Comparison of ENCODE assay signal across 8 mouse cellular contexts in genomic region chr19:18548668-18549067, GRCm38 (mm10).
A peak's percentile ranks its signal among the peaks of the same experiment; 100 is the strongest.
DNase-seq lines count a peak whose midpoint lies in the region; ATAC-seq and TF ChIP-seq lines count a peak whose summit lies in the region.

No protein-coding gene starts in this region.

- WGBS in cerebellum, adult 2 months, result 10% methylated on average over 4 of the region's 4 CpGs
- 8% methylated on average over 4 of the region's 4 CpGs for WGBS in lung, adult 2 months

- no peak overlapping the region for H3K9ac ChIP-seq in ES-Bruce4 (ENCODE audit: low read depth, poor library complexity, severe bottlenecking)

- no peak for TF ChIP-seq EP300 in ES-Bruce4 (IDR thresholded peaks at IDR 0.05; ENCODE audit: insufficient read depth, low read depth, low read length)

- H3K27me3 ChIP-seq in ES-Bruce4 (ENCODE audit: control insufficient read depth, insufficient read depth, low read length, poor library complexity, severe bottlenecking), result no peaks in the 10 kb centered on the region
- H3K27me3 ChIP-seq in cerebellum, adult 2 months (ENCODE audit: control insufficient read depth, insufficient read depth, low read length), result no peaks in the 10 kb centered on the region

- peak; percentile 77 for DNase-seq in 3T3-L1 (ENCODE audit: low read depth, low spot score)
- peak; percentile 40 to 48 for DNase-seq in cerebellum, adult 2 months
- peak; percentile 42 to 82 for DNase-seq in kidney, postnatal 25 days
- DNase-seq in lung, adult 2 months, result peak; percentile 37
- DNase-seq in ovary, postnatal 10 days (ENCODE audit: low spot score), result peak; percentile 12

- no peak overlapping the region for H3K27ac ChIP-seq in ES-Bruce4 (ENCODE audit: insufficient read depth, low read length)
- H3K27ac ChIP-seq in cerebellum, adult 2 months (ENCODE audit: insufficient read depth, low read length), result no peak overlapping the region

- peak; percentile 81 for ATAC-seq in frontal cortex, adult (ENCODE audit: low TSS enrichment)
- ATAC-seq in erythroblast, adult 5-6 weeks (replicated peaks; ENCODE audit: low FRiP score, poor library complexity, severe bottlenecking), result no peak

- H3K9me3 ChIP-seq in ES-Bruce4 (replicated peaks; ENCODE audit: control insufficient read depth, insufficient read depth, low read length, poor library complexity, severe bottlenecking), result no peaks in the 10 kb centered on the region

- no peaks in the 10 kb centered on the region for H3K36me3 ChIP-seq in ES-Bruce4 (ENCODE audit: control insufficient read depth, insufficient read depth, low read length, poor library complexity, severe bottlenecking)

- peak; percentile 5 for TF ChIP-seq CTCF in ES-Bruce4 (IDR thresholded peaks at IDR 0.05; ENCODE audit: low read depth, low read length)
- TF ChIP-seq CTCF in cerebellum, adult 2 months (IDR thresholded peaks at IDR 0.05; ENCODE audit: borderline replicate concordance, insufficient read depth, low read depth, low read length), result peak; percentile 48; the same call in 1 of the 2 replicates
- peak; percentile 15; the same call in 1 of the 2 replicates for TF ChIP-seq CTCF in lung, adult 2 months (IDR thresholded peaks at IDR 0.05; ENCODE audit: insufficient read depth, low read length)

- TF ChIP-seq POLR2A in ES-Bruce4 (IDR thresholded peaks at IDR 0.05; ENCODE audit: insufficient read depth, low read length), result no peak
- TF ChIP-seq POLR2A in cerebellum, adult 2 months (IDR thresholded peaks at IDR 0.05; ENCODE audit: borderline replicate concordance, insufficient read depth, low read length), result no peak
- no peak for TF ChIP-seq POLR2A in lung, adult 2 months (IDR thresholded peaks at IDR 0.05; ENCODE audit: borderline replicate concordance, extremely low read depth, low read depth, low read length)

- no peak overlapping the region for H3K4me3 ChIP-seq in ES-Bruce4 (ENCODE audit: low read depth, low read length)
- no peak overlapping the region for H3K4me3 ChIP-seq in cerebellum, adult 2 months (replicated peaks; ENCODE audit: insufficient read depth, low read depth, low read length)
- H3K4me3 ChIP-seq in lung, adult 2 months (replicated peaks; ENCODE audit: extremely low read depth, low read depth, low read length), result no peak overlapping the region

- H3K4me1 ChIP-seq in ES-Bruce4 (ENCODE audit: control insufficient read depth, insufficient read depth, low read length), result no peaks in the 10 kb centered on the region
- H3K4me1 ChIP-seq in cerebellum, adult 2 months (ENCODE audit: control insufficient read depth, insufficient read depth, low read length), result no peaks in the 10 kb centered on the region
- no peaks in the 10 kb centered on the region for H3K4me1 ChIP-seq in lung, adult 2 months (ENCODE audit: control insufficient read depth, insufficient read depth, low read length)

Comparison
In these comparisons a context has a peak if more than half of its experiments do, and no peak if none do; other contexts are left out.
1. DNase-seq: peak in every context shown above with its lines; median percentile 77 in 3T3-L1; 62 in kidney, postnatal 25 days; 44 in cerebellum, adult 2 months; 37 in lung, adult 2 months; 12 in ovary, postnatal 10 days.